Mouse (Mus musculus): ENCODE results near the gene Endov. TPM values are rescaled to one million over a fixed set of nuclear protein-coding genes. Genes with fewer than 3 reads are reported as not detected.

Gene Endov
- total and polyA plus RNA-seq, 3 experiments: 13.0 to 18.5 (median 13.3) TPM

DNA sequence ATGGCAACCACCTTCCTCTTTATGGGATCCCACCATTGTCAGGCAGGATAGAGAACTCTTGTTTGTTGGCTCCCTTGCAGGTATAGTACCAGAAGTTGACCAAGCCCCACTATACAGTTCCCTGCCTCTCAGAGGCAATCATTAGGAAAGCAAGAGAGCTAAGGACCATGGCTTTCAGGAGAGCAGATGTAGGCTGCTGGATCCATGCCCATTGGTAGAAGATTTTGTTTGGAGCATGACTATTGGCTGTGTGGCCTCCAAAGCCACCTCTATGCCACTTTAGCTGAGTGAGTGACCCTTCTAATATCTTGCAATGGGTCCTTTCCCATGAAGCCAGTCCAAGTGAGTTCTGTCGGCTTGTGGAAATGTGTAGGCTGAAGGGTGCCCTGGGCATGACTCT, 28.2 kb downstream of the Endov start:
- H3K4me2 ChIP-seq (ENCODE audit: insufficient read depth, low read depth, poor library complexity, severe bottlenecking): no peak overlapping the region
- H3K9me3 ChIP-seq (replicated peaks; ENCODE audit: low read length): no peaks in the 10 kb centered on the region
- no peak overlapping the region for H3K4me3 ChIP-seq (replicated peaks in 1 of 3; ENCODE audit: low read depth in 2 of 3, low read length in 2 of 3, poor library complexity in 1 of 3)
- in situ Hi-C loops (cut with MboI; ENCODE audit: low pct_ligation_motif_present, low pct_unique_long_range_greater_than_20kb, low sequenced_read_pairs) (no loop called here), dilution Hi-C loops (cut with MboI; ENCODE audit: extremely low pct_ligation_motif_present, extremely low pct_unique_long_range_greater_than_20kb, low sequenced_read_pairs) (no loop called here)
- H3K36me3 ChIP-seq (replicated peaks in 1 of 2; ENCODE audit: control insufficient read depth in 1 of 2, insufficient read depth in 1 of 2, low read length in 1 of 2): no peaks in the 10 kb centered on the region
- peaks cover 97% of the 10 kb centered on the region for H3K27me3 ChIP-seq (replicated peaks)
- no peak for DNase-seq (ENCODE audit: extremely low read depth)
- H3K79me2 ChIP-seq (replicated peaks; ENCODE audit: control insufficient read depth, extremely low read depth, insufficient read depth, poor library complexity, severe bottlenecking): no peaks in the 10 kb centered on the region
- no peaks in the 10 kb centered on the region for H3K4me1 ChIP-seq (ENCODE audit: control insufficient read depth in 1 of 2, insufficient read depth in 2 of 2)
- no peak for TF ChIP-seq CTCF (conservative IDR thresholded peaks at IDR 0.05 in 1 of 2, IDR thresholded peaks at IDR 0.05 in 1 of 2; ENCODE audit: low read depth in 2 of 2, low read length in 2 of 2)
- no peak for TF ChIP-seq EP300 (IDR thresholded peaks at IDR 0.05; ENCODE audit: low read length)
- TF ChIP-seq POLR2A (IDR thresholded peaks at IDR 0.05; ENCODE audit: low read depth, low read length): no peak
- no peak for TF ChIP-seq GABPA (IDR thresholded peaks at IDR 0.05; ENCODE audit: insufficient replicate concordance, low read depth, low read length)
- no peak for TF ChIP-seq MXI1 (IDR thresholded peaks at IDR 0.05; ENCODE audit: low read depth, low read length)
- no peak for TF ChIP-seq SIN3A (IDR thresholded peaks at IDR 0.05; ENCODE audit: low read length)
- TF ChIP-seq ZNF384 (IDR thresholded peaks at IDR 0.05; ENCODE audit: low read depth, low read length): no peak
- TF ChIP-seq MYC (IDR thresholded peaks at IDR 0.05; ENCODE audit: low read depth, low read length): no peak
- TF ChIP-seq POLR2AphosphoS2 (IDR thresholded peaks at IDR 0.05; ENCODE audit: low read depth, low read length): no peak
- no peak for TF ChIP-seq E2F4 (IDR thresholded peaks at IDR 0.05; ENCODE audit: insufficient replicate concordance, low read depth, low read length)
- TF ChIP-seq ZMIZ1 (IDR thresholded peaks at IDR 0.05; ENCODE audit: low read depth, low read length): no peak
- TF ChIP-seq TCF12 (IDR thresholded peaks at IDR 0.05; ENCODE audit: low read depth, low read length): no peak
- no peak for TF ChIP-seq MAZ (IDR thresholded peaks at IDR 0.05; ENCODE audit: low read depth, low read length)
- no peak for TF ChIP-seq MEF2A (IDR thresholded peaks at IDR 0.05; ENCODE audit: borderline replicate concordance, low read depth, low read length)
- no peak for TF ChIP-seq PAX5 (IDR thresholded peaks at IDR 0.05; ENCODE audit: low read length)
- no peak overlapping the region for H3K9ac ChIP-seq (ENCODE audit: insufficient read depth, low read depth)
- no peak overlapping the region for H3K27ac ChIP-seq (ENCODE audit: insufficient read depth, low read depth)

GRCm38 (mm10) chr11:119520005-119520712, 29.0 kb downstream of the Endov start:
- Histone ChIP-seq H3K4me2 (ENCODE audit: insufficient read depth, low read depth, poor library complexity, severe bottlenecking) (no peak overlapping the region), H3K36me3 (replicated peaks in 1 of 2; ENCODE audit: control insufficient read depth in 1 of 2, insufficient read depth in 1 of 2, low read length in 1 of 2) (no peaks in the 10 kb centered on the region), H3K27ac (ENCODE audit: insufficient read depth, low read depth) (no peak overlapping the region), H3K9me3 (replicated peaks; ENCODE audit: low read length) (peaks cover 3% of the 10 kb centered on the region), H3K4me3 (replicated peaks in 1 of 3; ENCODE audit: low read depth in 2 of 3, low read length in 2 of 3, poor library complexity in 1 of 3) (no peak overlapping the region), H3K4me1 (ENCODE audit: control insufficient read depth in 1 of 2, insufficient read depth in 2 of 2) (peaks cover 0 to 3% of the 10 kb centered on the region in 2 experiments; a peak in 2 of 4 replicates), H3K9ac (ENCODE audit: insufficient read depth, low read depth) (no peak overlapping the region), H3K79me2 (replicated peaks; ENCODE audit: control insufficient read depth, extremely low read depth, insufficient read depth, poor library complexity, severe bottlenecking) (no peaks in the 10 kb centered on the region), H3K27me3 (replicated peaks) (peaks cover 93% of the 10 kb centered on the region)
- no peak for DNase-seq (ENCODE audit: extremely low read depth)
- in situ Hi-C loops (cut with MboI; ENCODE audit: low pct_ligation_motif_present, low pct_unique_long_range_greater_than_20kb, low sequenced_read_pairs) (no loop called here), dilution Hi-C loops (cut with MboI; ENCODE audit: extremely low pct_ligation_motif_present, extremely low pct_unique_long_range_greater_than_20kb, low sequenced_read_pairs) (no loop called here)
- TF ChIP-seq TCF12 (IDR thresholded peaks at IDR 0.05; ENCODE audit: low read depth, low read length): no peak
- TF ChIP-seq UBTF (IDR thresholded peaks at IDR 0.05; ENCODE audit: low read depth, low read length): no peak
- TF ChIP-seq USF2 (conservative IDR thresholded peaks at IDR 0.05; ENCODE audit: low read depth, low read length): no peak
- TF ChIP-seq RAD21 (IDR thresholded peaks at IDR 0.05; ENCODE audit: low read depth, low read length): no peak
- TF ChIP-seq MAX (IDR thresholded peaks at IDR 0.05; ENCODE audit: low read length): no peak
- TF ChIP-seq ETS1 (conservative IDR thresholded peaks at IDR 0.05; ENCODE audit: low read depth, low read length): no peak
- TF ChIP-seq NELFE (IDR thresholded peaks at IDR 0.05; ENCODE audit: low read depth, low read length): no peak
- no peak for TF ChIP-seq ZKSCAN1 (IDR thresholded peaks at IDR 0.05; ENCODE audit: borderline replicate concordance, low read depth, low read length)
- no peak for TF ChIP-seq IRF4 (IDR thresholded peaks at IDR 0.05; ENCODE audit: low read depth, low read length)
- TF ChIP-seq EP300 (IDR thresholded peaks at IDR 0.05; ENCODE audit: low read length): no peak
- no peak for TF ChIP-seq SMC3 (IDR thresholded peaks at IDR 0.05; ENCODE audit: low read depth, low read length)
- no peak for TF ChIP-seq ZNF384 (IDR thresholded peaks at IDR 0.05; ENCODE audit: low read depth, low read length)
- TF ChIP-seq POLR2AphosphoS2 (IDR thresholded peaks at IDR 0.05; ENCODE audit: low read depth, low read length): no peak
- TF ChIP-seq GABPA (IDR thresholded peaks at IDR 0.05; ENCODE audit: insufficient replicate concordance, low read depth, low read length): no peak
- TF ChIP-seq JUN (IDR thresholded peaks at IDR 0.05; ENCODE audit: insufficient read depth, low read depth, low read length): no peak
